Mouse (Mus musculus): Measurements from ENCODE around the gene Naaladl2.

GRCm38 (mm10) chr3:24126200-24126599, 1017.9 kb downstream of the Naaladl2 start:
- TF ChIP-seq MAFK (IDR thresholded peaks at IDR 0.05; ENCODE audit: insufficient replicate concordance, low read length): no peak
- no peak for TF ChIP-seq ZMIZ1 (IDR thresholded peaks at IDR 0.05; ENCODE audit: low read depth, low read length)

Data from CH12.LX (cell line).